Mouse (Mus musculus): ENCODE results near the gene Trhr2. TPM values are rescaled to one million over a fixed set of nuclear protein-coding genes. Genes with fewer than 3 reads are reported as not detected.
"Not testable (repeated sequence)": the region's sequence is repeated elsewhere in the genome, so short reads cannot be mapped to it uniquely, and the experiment has no call there.

The Trhr2 gene
- polyA plus RNA-seq, 1 experiment from 2014 or later, result not detected

- no peak for DNase-seq
- Histone ChIP-seq H3K4me1 (ENCODE audit: insufficient read depth) (peaks cover 34% of the 10 kb centered on the region), H3K36me3 (ENCODE audit: insufficient read depth) (0 out of 2 replicates have a peak, but pooled peaks cover 3% of the 10 kb centered on the region), H3K27me3 (ENCODE audit: insufficient read depth, low read length) (no peaks in the 10 kb centered on the region), H3K9me3 (ENCODE audit: low read depth, low read length) (no peaks in the 10 kb centered on the region), H3K4me2 (peak overlapping the region; percentile 36; the same call in 1 of the 2 replicates), H3K4me3 (ENCODE audit: low read depth, low read length) (no peak overlapping the region), H3K9ac (no peak overlapping the region), H3K27ac (ENCODE audit: low read depth) (peak overlapping the region; percentile 61; the same call in 1 of the 2 replicates)
- no peak for ATAC-seq (ENCODE audit: insufficient read depth)
- TF ChIP-seq CTCF (IDR thresholded peaks at IDR 0.05; ENCODE audit: low read depth), result no peak
- WGBS, result 57% methylated on average over 2 of the region's 2 CpGs
These were observed 35.4 kb downstream of the Trhr2 start for GRCm38 (mm10) chr8:122325196-122325595.

DNA sequence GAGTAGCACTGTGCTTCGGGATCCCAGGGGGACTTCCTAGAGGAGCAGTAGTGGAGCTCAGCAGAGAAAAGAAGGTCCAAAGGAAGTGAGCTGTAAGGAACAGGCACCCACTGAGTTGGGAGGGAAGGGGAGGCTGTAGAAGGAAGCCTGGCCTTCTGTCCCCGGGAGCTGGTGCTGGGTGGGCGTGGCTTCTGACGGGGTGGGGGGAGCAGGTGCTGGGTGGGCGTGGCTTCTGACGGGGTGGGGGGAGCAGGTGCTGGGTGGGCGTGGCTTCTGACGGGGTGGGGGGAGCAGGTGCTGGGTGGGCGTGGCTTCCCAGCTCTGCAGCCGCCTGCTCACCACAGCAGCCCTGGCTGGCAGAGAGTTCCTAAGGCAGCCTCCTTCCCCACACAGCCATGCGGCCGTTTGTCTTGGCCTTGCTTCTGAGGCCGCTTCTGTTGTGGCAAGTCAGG, 36.6 kb downstream of the Trhr2 start:
- peak overlapping the region; percentile 61 for H3K27ac ChIP-seq (ENCODE audit: low read depth)

DNA sequence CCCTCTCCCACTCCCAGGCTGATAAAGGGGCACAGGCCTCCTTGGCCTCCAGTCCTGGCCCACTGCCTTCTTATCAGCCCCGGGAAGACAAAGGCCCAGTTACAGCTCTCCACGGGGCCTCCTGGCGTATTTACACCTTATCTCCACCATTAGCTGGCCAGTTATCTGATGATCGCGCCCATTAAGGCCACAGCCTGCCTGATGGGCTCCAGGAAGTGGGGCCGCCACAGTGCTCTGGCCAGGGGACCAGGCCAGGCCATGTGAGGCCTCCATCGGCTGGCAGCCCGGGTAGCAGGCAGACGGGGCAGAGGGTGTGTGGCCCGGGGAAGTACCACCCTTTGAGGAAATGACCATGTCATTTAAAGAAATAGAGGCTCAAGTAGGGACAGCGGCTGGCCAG, 37.8 kb downstream of the Trhr2 start:
- H3K9me3 ChIP-seq (ENCODE audit: low read depth, low read length), result no peaks in the 10 kb centered on the region
- H3K4me2 ChIP-seq, result no peak overlapping the region
- no peak overlapping the region for H3K4me3 ChIP-seq (ENCODE audit: low read depth, low read length)
- ATAC-seq (ENCODE audit: insufficient read depth), result no peak
- peak overlapping the region; percentile 50; the same call in 1 of the 2 replicates for H3K27ac ChIP-seq (ENCODE audit: low read depth)
- H3K27me3 ChIP-seq (ENCODE audit: insufficient read depth, low read length), result no peaks in the 10 kb centered on the region
- H3K4me1 ChIP-seq (ENCODE audit: insufficient read depth), result peaks cover 36% of the 10 kb centered on the region
- no peak for DNase-seq
- no peak for TF ChIP-seq CTCF (IDR thresholded peaks at IDR 0.05; ENCODE audit: low read depth)
- 25% methylated on average over 11 of the region's 11 CpGs for WGBS
- H3K36me3 ChIP-seq (ENCODE audit: insufficient read depth), result no peaks in the 10 kb centered on the region
- peak overlapping the region; percentile 29 for H3K9ac ChIP-seq

More for the DNA sequence above, 36.6 kb downstream of the Trhr2 start:
- H3K9me3 ChIP-seq (ENCODE audit: low read depth, low read length); H3K4me3 ChIP-seq (ENCODE audit: low read depth, low read length); H3K27me3 ChIP-seq (ENCODE audit: insufficient read depth, low read length); H3K36me3 ChIP-seq (ENCODE audit: insufficient read depth): not testable (repeated sequence)
- 0 out of 2 replicates have a peak overlapping the region, but pooled peaks have one; percentile 36 for H3K4me2 ChIP-seq
- 0 out of 2 replicates have a peak overlapping the region, but pooled peaks have one; percentile 6 for H3K9ac ChIP-seq
- 23% methylated on average over 7 of the region's 13 CpGs for WGBS
- DNase-seq, result peak; percentile 61
- H3K4me1 ChIP-seq (ENCODE audit: insufficient read depth), result peaks cover 34% of the 10 kb centered on the region
- peak; percentile 46; the same call in 1 of the 2 replicates for ATAC-seq (ENCODE audit: insufficient read depth)

- 79% methylated on average over 7 of the region's 7 CpGs for WGBS
- H3K9me3 ChIP-seq (ENCODE audit: low read depth, low read length), result no peaks in the 10 kb centered on the region
- DNase-seq (no peak), ATAC-seq (ENCODE audit: insufficient read depth) (no peak)
- H3K4me3 ChIP-seq (ENCODE audit: low read depth, low read length), result no peak overlapping the region
- 0 out of 2 replicates have a peak overlapping the region, but pooled peaks have one; percentile 1 for H3K4me2 ChIP-seq
- H3K27me3 ChIP-seq (ENCODE audit: insufficient read depth, low read length), result no peaks in the 10 kb centered on the region
- H3K4me1 ChIP-seq (ENCODE audit: insufficient read depth), result peaks cover 32% of the 10 kb centered on the region
- peak overlapping the region; percentile 24; the same call in 1 of the 2 replicates for H3K27ac ChIP-seq (ENCODE audit: low read depth)
- no peaks in the 10 kb centered on the region for H3K36me3 ChIP-seq (ENCODE audit: insufficient read depth)
- H3K9ac ChIP-seq, result no peak overlapping the region
- no peak for TF ChIP-seq CTCF (IDR thresholded peaks at IDR 0.05; ENCODE audit: low read depth)
These were observed 38.4 kb downstream of the Trhr2 start for GRCm38 (mm10) chr8:122322126-122322525.

GRCm38 (mm10) chr8:122321455-122321921, 39.1 kb downstream of the Trhr2 start:
- no peak overlapping the region for H3K4me2 ChIP-seq
- H3K9me3 ChIP-seq (ENCODE audit: low read depth, low read length), result no peaks in the 10 kb centered on the region
- ATAC-seq (ENCODE audit: insufficient read depth), result peak; percentile 19; the same call in 1 of the 2 replicates
- H3K9ac ChIP-seq, result no peak overlapping the region
- H3K4me3 ChIP-seq (ENCODE audit: low read depth, low read length), result no peak overlapping the region
- H3K4me1 ChIP-seq (ENCODE audit: insufficient read depth), result peaks cover 31% of the 10 kb centered on the region
- 42% methylated on average over 10 of the region's 10 CpGs for WGBS
- H3K36me3 ChIP-seq (ENCODE audit: insufficient read depth), result 0 out of 2 replicates have a peak, but pooled peaks cover 3% of the 10 kb centered on the region
- H3K27me3 ChIP-seq (ENCODE audit: insufficient read depth, low read length), result no peaks in the 10 kb centered on the region
- no peak for DNase-seq
- peak overlapping the region; percentile 24 for H3K27ac ChIP-seq (ENCODE audit: low read depth)
- TF ChIP-seq CTCF (IDR thresholded peaks at IDR 0.05; ENCODE audit: low read depth), result no peak

GRCm38 (mm10) chr8:122320541-122320940, 40.0 kb downstream of the Trhr2 start:
- Histone ChIP-seq H3K4me3 (ENCODE audit: low read depth, low read length) (no peak overlapping the region), H3K36me3 (ENCODE audit: insufficient read depth) (0 out of 2 replicates have a peak, but pooled peaks cover 3% of the 10 kb centered on the region), H3K9ac (no peak overlapping the region), H3K27ac (ENCODE audit: low read depth) (no peak overlapping the region), H3K4me2 (no peak overlapping the region), H3K4me1 (ENCODE audit: insufficient read depth) (peaks cover 22% of the 10 kb centered on the region), H3K27me3 (ENCODE audit: insufficient read depth, low read length) (no peaks in the 10 kb centered on the region), H3K9me3 (ENCODE audit: low read depth, low read length) (no peaks in the 10 kb centered on the region)
- ATAC-seq (ENCODE audit: insufficient read depth) (no peak), DNase-seq (no peak)
- TF ChIP-seq CTCF (IDR thresholded peaks at IDR 0.05; ENCODE audit: low read depth), result no peak
- WGBS, result 41% methylated on average over 3 of the region's 3 CpGs

DNA sequence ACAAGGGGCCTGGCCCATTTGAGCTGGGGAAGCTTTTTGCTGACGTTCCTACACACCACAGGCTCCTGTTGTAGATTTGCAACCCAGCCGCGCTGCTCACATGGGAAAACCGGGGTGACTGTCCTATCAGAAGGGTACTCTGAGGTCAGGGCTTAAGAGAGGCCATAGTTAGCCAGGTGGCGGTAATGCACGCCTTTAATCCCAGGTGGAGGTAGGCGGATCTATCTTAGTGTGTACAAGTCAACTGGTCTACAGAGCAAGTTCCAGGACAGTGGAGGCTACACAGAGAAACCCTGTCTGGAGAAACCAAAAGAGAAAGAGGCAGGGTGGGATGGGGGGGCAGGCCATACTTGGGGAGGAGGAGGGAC, 40.9 kb downstream of the Trhr2 start:
- WGBS, result 59% methylated on average over 7 of the region's 7 CpGs
- Histone ChIP-seq H3K36me3 (ENCODE audit: insufficient read depth) (0 out of 2 replicates have a peak, but pooled peaks cover 3% of the 10 kb centered on the region), H3K9me3 (ENCODE audit: low read depth, low read length) (no peaks in the 10 kb centered on the region), H3K4me1 (ENCODE audit: insufficient read depth) (peaks cover 18% of the 10 kb centered on the region), H3K27me3 (ENCODE audit: insufficient read depth, low read length) (no peaks in the 10 kb centered on the region), H3K4me2 (no peak overlapping the region), H3K4me3 (ENCODE audit: low read depth, low read length) (no peak overlapping the region), H3K27ac (ENCODE audit: low read depth) (0 out of 2 replicates have a peak overlapping the region, but pooled peaks have one; percentile 36), H3K9ac (no peak overlapping the region)
- DNase-seq (no peak), ATAC-seq (ENCODE audit: insufficient read depth) (no peak)
- no peak for TF ChIP-seq CTCF (IDR thresholded peaks at IDR 0.05; ENCODE audit: low read depth)

Measured in lung, embryonic 14.5 days (tissue).